Mouse (Mus musculus): Measurements from ENCODE around the gene Erich4. TPM values are rescaled to one million over a fixed set of nuclear protein-coding genes. Genes with fewer than 3 reads are reported as not detected.

Gene Erich4
- total RNA-seq, 2 experiments from 2014 or later: 0.64 TPM; not detected in 1

GRCm38 (mm10) chr7:25626509-25627430 lies 11.1 kb upstream of the Erich4 start, which contains the start of gene B3gnt8:
Gene B3gnt8, plus strand, starts transcription at chr7:25626654.
- peak in 1 of 2 experiments; percentile 53 for DNase-seq (ENCODE audit: extremely low spot score in 1 of 2, low spot score in 2 of 2)
- intact Hi-C loops (cut with DNase I): no loop called here

GRCm38 (mm10) chr7:25625594-25626250 lies 10.0 kb upstream of the Erich4 start:
- peak in 1 of 2 experiments; percentile 43 for DNase-seq (ENCODE audit: extremely low spot score in 1 of 2, low spot score in 2 of 2)
- intact Hi-C loops (cut with DNase I): no loop called here

- peak in 1 of 2 experiments; percentile 19 for DNase-seq (ENCODE audit: extremely low spot score in 1 of 2, low spot score in 2 of 2)
- intact Hi-C loops (cut with DNase I): no loop called here
Measured at GRCm38 (mm10) chr7:25624851-25625250, 9.2 kb upstream of the Erich4 start.

- intact Hi-C loops (cut with DNase I): no loop called here
Measured at GRCm38 (mm10) chr7:25623857-25624370, 8.2 kb upstream of the Erich4 start.

GRCm38 (mm10) chr7:25620751-25621150 lies 5.1 kb upstream of the Erich4 start:
- intact Hi-C loops (cut with DNase I): no loop called here
- peak in 1 of 2 experiments; percentile 22 for DNase-seq (ENCODE audit: extremely low spot score in 1 of 2, low spot score in 2 of 2)

More at GRCm38 (mm10) chr7:25623857-25624370, 8.2 kb upstream of the Erich4 start:
- DNase-seq (ENCODE audit: extremely low spot score in 1 of 2, low spot score in 2 of 2): peak in 1 of 2 experiments; percentile 33

GRCm38 (mm10) chr7:25620101-25620500 lies 4.4 kb upstream of the Erich4 start:
- intact Hi-C loops (cut with DNase I): no loop called here
- DNase-seq (ENCODE audit: extremely low spot score in 1 of 2, low spot score in 2 of 2): peak in 1 of 2 experiments; percentile 12

- peak in 1 of 2 experiments; percentile 9 for DNase-seq (ENCODE audit: extremely low spot score in 1 of 2, low spot score in 2 of 2)
- intact Hi-C loops (cut with DNase I): no loop called here
Measured at GRCm38 (mm10) chr7:25619722-25619991, 4.0 kb upstream of the Erich4 start.

- peak; percentile 90 to 95 for DNase-seq (ENCODE audit: extremely low spot score in 1 of 2, low spot score in 2 of 2)
- intact Hi-C loops (cut with DNase I): no loop called here
Measured at GRCm38 (mm10) chr7:25618865-25619721, 3.4 kb upstream of the Erich4 start, which contains the start of gene Dmac2. Gene Dmac2, plus strand, starts transcription at chr7:25619414.

- intact Hi-C loops (cut with DNase I): no loop called here
- DNase-seq (ENCODE audit: extremely low spot score in 1 of 2, low spot score in 2 of 2): peak in 1 of 2 experiments; percentile 15
Measured at GRCm38 (mm10) chr7:25617376-25618160, 1.9 kb upstream of the Erich4 start.

GRCm38 (mm10) chr7:25614831-25615705 lies 624 bp downstream of the Erich4 start:
- intact Hi-C loops (cut with DNase I): no loop called here
- DNase-seq (ENCODE audit: extremely low spot score in 1 of 2, low spot score in 2 of 2): no peak

GRCm38 (mm10) chr7:25614086-25614485 lies 1.6 kb downstream of the Erich4 start:
- intact Hi-C loops (cut with DNase I): no loop called here
- no peak for DNase-seq (ENCODE audit: extremely low spot score in 1 of 2, low spot score in 2 of 2)

- DNase-seq (ENCODE audit: extremely low spot score in 1 of 2, low spot score in 2 of 2): no peak
- intact Hi-C loops (cut with DNase I): no loop called here
Measured at GRCm38 (mm10) chr7:25611501-25611900, 4.2 kb downstream of the Erich4 start.

- DNase-seq (ENCODE audit: extremely low spot score in 1 of 2, low spot score in 2 of 2): no peak
- intact Hi-C loops (cut with DNase I): no loop called here
Measured at GRCm38 (mm10) chr7:25610056-25610455, 5.6 kb downstream of the Erich4 start.

- DNase-seq (ENCODE audit: extremely low spot score in 1 of 2, low spot score in 2 of 2): no peak
- intact Hi-C loops (cut with DNase I): no loop called here
Measured at GRCm38 (mm10) chr7:25607196-25607595, 8.5 kb downstream of the Erich4 start.

- no peak for DNase-seq (ENCODE audit: extremely low spot score in 1 of 2, low spot score in 2 of 2)
- intact Hi-C loops (cut with DNase I): no loop called here
Measured at GRCm38 (mm10) chr7:25606625-25607063, 9.0 kb downstream of the Erich4 start.

- DNase-seq (ENCODE audit: extremely low spot score in 1 of 2, low spot score in 2 of 2): no peak
- intact Hi-C loops (cut with DNase I): no loop called here
Measured at GRCm38 (mm10) chr7:25601346-25601745, 14.3 kb downstream of the Erich4 start.

- intact Hi-C loops (cut with DNase I): no loop called here
Measured at GRCm38 (mm10) chr7:25600666-25601065, 15.0 kb downstream of the Erich4 start.

More at GRCm38 (mm10) chr7:25600666-25601065, 15.0 kb downstream of the Erich4 start:
- no peak for DNase-seq (ENCODE audit: extremely low spot score in 1 of 2, low spot score in 2 of 2)
